Mouse (Mus musculus) midbrain, embryonic 14.5 days (tissue): Measurements from ENCODE around the gene 0610040J01Rik. TPM values are rescaled to one million over a fixed set of nuclear protein-coding genes. Genes with fewer than 3 reads are reported as not detected.

Source experiments
- ATAC-seq: fragments of 200-750 bp; cut with Nextera tagmentation; 2 replicates; pipeline ENCODE4 v1.8.0; 2017; ENCODE audit warnings: moderate number of reproducible peaks, moderate library complexity; ENCODE audit not compliant: low FRiP score, low TSS enrichment
- DNase-seq: peaks from one replicate; pipeline ENCODE4 v3.0.0-alpha.2; 2015
- H3K27ac ChIP-seq: fragments of 300-500 bp; sonication (generic); replicated peaks from 2 replicates; pipeline ENCODE4 v1.5.1; 2014; ENCODE audit warnings: mild to moderate bottlenecking, low read depth, low read length, moderate library complexity
- H3K27me3 ChIP-seq: fragments of 300-500 bp; sonication (generic); 2 replicates; pipeline ENCODE4 v1.6.1; 2014; ENCODE audit warnings: low read length, control low read depth, mixed read lengths; ENCODE audit not compliant: control insufficient read depth, insufficient read depth
- H3K36me3 ChIP-seq: fragments of 300-500 bp; sonication (generic); 2 replicates; pipeline ENCODE4 v1.6.1; 2014; ENCODE audit warnings: low read length, control low read depth; ENCODE audit not compliant: control insufficient read depth, insufficient read depth
- H3K4me1 ChIP-seq: fragments of 300-500 bp; sonication (generic); 2 replicates; pipeline ENCODE4 v1.6.1; 2014; ENCODE audit warnings: mild to moderate bottlenecking, antibody characterized with exemption, low read length, control low read depth; ENCODE audit not compliant: control insufficient read depth, insufficient read depth
- H3K4me2 ChIP-seq: fragments of 300-500 bp; sonication (generic); 2 replicates; pipeline ENCODE4 v1.6.1; 2014; ENCODE audit warnings: mild to moderate bottlenecking, low read length, moderate library complexity
- H3K4me3 ChIP-seq: fragments of 300-500 bp; sonication (generic); replicated peaks from 2 replicates; pipeline ENCODE4 v1.5.1; 2014; ENCODE audit warnings: low read depth, low read length
- H3K9ac ChIP-seq: fragments of 300-500 bp; sonication (generic); replicated peaks from 2 replicates; pipeline ENCODE4 v1.6.1; 2014; ENCODE audit warnings: mild to moderate bottlenecking, low read length, moderate library complexity
- H3K9me3 ChIP-seq: fragments of 300-500 bp; sonication (generic); 2 replicates; pipeline ENCODE4 v1.6.1; 2016; ENCODE audit warnings: low read length, control low read depth, mixed read lengths; ENCODE audit not compliant: control insufficient read depth
- WGBS: fragments of 180-500 bp; shearing (Covaris S2); extraction: QIAGEN DNeasy Blood & Tissue Kit; methylation state at CpG from one replicate; pipeline ENCODE4 v1.1.7; 2014; 5-methylcytosine and 5-hydroxymethylcytosine counted together
- polyA plus RNA-seq: library from polyadenylated mRNA; unstranded; fragments of >200 nt; fragmentation: Nextera tagmentation; extraction: Ambion mirVana; gene quantifications from 2 replicates; pipeline ENCODE4 v1.2.1, GENCODE M21; 2014

The 0610040J01Rik gene
- polyA plus RNA-seq, 1 experiment from 2014 or later = 1.6 TPM

DNA sequence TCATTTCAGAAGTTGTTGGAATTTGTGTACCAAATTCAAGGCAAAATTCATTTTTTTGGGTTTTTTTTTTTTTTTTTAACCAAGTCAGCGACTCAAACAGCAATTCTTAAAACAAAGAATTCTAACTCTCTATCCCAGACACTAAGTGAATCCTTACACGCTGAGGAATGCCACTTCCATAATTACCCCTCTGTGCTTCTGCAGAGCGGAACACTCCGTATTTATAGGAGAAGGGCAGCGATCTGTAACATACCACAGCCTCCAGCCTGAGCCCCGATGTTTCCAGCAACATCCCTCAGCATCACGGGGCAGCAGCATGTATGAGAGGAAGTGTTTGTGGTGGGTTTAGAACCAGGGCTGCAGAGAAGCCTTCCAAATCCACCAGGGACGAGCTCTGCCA, 135.4 kb downstream of the 0610040J01Rik start:
- Histone ChIP-seq H3K4me3 (no peak overlapping the region), H3K27ac (no peak overlapping the region), H3K4me1 (no peaks in the 10 kb centered on the region), H3K9ac (no peak overlapping the region), H3K27me3 (no peaks in the 10 kb centered on the region), H3K36me3 (no peaks in the 10 kb centered on the region), H3K9me3 (no peaks in the 10 kb centered on the region), H3K4me2 (no peak overlapping the region)
- ATAC-seq (no peak), DNase-seq (no peak)
- 48% methylated on average over 8 of the region's 8 CpGs for WGBS

DNA sequence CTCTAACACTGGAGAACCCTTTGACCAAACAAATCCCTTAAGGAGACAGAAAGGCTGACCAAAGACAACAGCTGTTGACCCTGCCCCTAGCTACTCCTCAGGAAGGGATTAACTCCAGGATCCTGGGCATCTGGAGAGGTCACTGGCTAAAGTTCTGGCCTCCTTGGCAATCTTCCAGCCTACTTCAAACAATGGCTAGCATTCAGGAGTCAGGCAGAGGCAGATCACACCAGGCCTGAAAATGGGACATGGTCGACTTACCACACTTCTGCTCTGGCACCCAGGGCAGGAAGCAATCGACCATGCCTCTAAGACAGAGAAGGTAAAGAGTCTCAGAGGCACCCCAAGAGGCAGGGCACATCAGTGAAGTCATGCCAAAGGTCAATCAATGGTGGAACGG, 137.0 kb downstream of the 0610040J01Rik start:
- Histone ChIP-seq H3K9me3 (no peaks in the 10 kb centered on the region), H3K4me1 (no peaks in the 10 kb centered on the region), H3K4me3 (no peak overlapping the region), H3K4me2 (no peak overlapping the region), H3K27ac (no peak overlapping the region), H3K9ac (no peak overlapping the region), H3K27me3 (no peaks in the 10 kb centered on the region), H3K36me3 (no peaks in the 10 kb centered on the region)
- WGBS = 13% methylated on average over 3 of the region's 3 CpGs
- no peak for DNase-seq
- no peak for ATAC-seq

Other genes starting within 250 kb of the 0610040J01Rik start
- gene Nwd2, start 163.3 kb upstream of the 0610040J01Rik start, polyA plus RNA-seq = 7.5 and 12.3 TPM in 2 replicates
- gene Rell1, start 156.5 kb downstream of the 0610040J01Rik start, polyA plus RNA-seq = 4.1 and 6.1 TPM in 2 replicates